ENCODE assay signal across 11 mouse cellular contexts in the genomic region with DNA sequence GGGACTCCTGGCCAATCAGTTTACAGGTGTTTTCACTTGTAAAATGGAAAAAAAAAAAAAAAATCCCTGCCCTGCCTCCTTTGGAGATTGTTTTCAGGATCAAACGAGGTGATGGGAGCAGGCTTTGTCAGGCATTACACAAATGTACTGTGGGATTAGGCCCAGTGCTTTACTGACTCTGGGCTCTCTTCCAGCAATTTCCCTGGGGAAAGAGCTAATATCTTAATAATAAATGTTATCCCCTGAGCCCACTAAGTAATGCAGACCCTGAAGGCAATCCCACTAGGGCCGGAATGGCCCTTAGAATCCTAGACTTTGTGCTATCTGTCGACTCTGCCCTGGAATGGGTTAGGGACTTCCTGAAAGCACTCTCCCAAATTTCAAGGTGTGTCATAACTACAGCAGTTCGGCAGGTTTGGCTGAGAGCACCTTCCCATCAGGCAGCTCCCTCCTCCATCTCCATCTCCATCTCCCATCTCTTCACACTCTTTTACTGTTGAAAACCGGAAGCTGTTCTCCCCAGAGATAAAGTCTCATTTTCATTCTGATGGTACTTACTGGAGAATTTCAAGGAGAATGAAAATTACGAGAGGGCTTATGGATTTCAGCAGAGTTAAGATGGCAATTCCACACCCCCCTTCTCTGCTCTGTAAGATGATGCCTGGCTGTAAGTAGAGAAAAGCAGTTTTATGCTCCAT. TPM values are rescaled to one million over a fixed set of nuclear protein-coding genes. Genes with fewer than 3 reads are reported as not detected.
DNase-seq lines count a peak whose midpoint lies in the region; ATAC-seq lines count a peak whose summit lies in the region.
"Had no signal": no experiment of that assay in that cellular context is flagged by ENCODE, and none has a peak within 500 bp of the region (broad histone marks: within the 10 kb centered on the region; RNA-seq: fewer than 3 reads in every experiment).

No protein-coding gene starts in this region.

- H3K27me3 ChIP-seq in embryonic facial prominence, embryonic 13.5 days = peaks cover 17% of the 10 kb centered on the region
- no peaks in the 10 kb centered on the region for H3K27me3 ChIP-seq in hindbrain, embryonic 14.5 days (ENCODE audit: control insufficient read depth, insufficient read depth, low read length)
- no peaks in the 10 kb centered on the region for H3K27me3 ChIP-seq in midbrain, embryonic 16.5 days (ENCODE audit: control insufficient read depth, insufficient read depth, low read depth, low read length)
- H3K27me3 ChIP-seq: heart, embryonic 15.5 days had no signal

- ATAC-seq in embryonic facial prominence, embryonic 13.5 days (ENCODE audit: insufficient number of reproducible peaks, insufficient read depth, low FRiP score, low TSS enrichment, low read depth) = no peak
- no peak for ATAC-seq in hindbrain, embryonic 14.5 days (ENCODE audit: low FRiP score)
- ATAC-seq in midbrain, embryonic 16.5 days = no peak
- no peak for ATAC-seq in inflammation-experienced regulatory T-cells, adult 6 months

- 0 out of 2 replicates have a peak overlapping the region, but pooled peaks have one; percentile 4 for H3K9ac ChIP-seq in embryonic facial prominence, embryonic 13.5 days
- H3K9ac ChIP-seq in hindbrain, embryonic 14.5 days = peak overlapping the region; percentile 22
- H3K9ac ChIP-seq in midbrain, embryonic 16.5 days (ENCODE audit: low read depth, low read length) = peak overlapping the region; percentile 1; the same call in 1 of the 2 replicates
- H3K9ac ChIP-seq: heart, embryonic 15.5 days had no signal

- no peaks in the 10 kb centered on the region for H3K36me3 ChIP-seq in embryonic facial prominence, embryonic 13.5 days
- H3K36me3 ChIP-seq in hindbrain, embryonic 14.5 days (replicated peaks; ENCODE audit: control insufficient read depth, insufficient read depth) = no peaks in the 10 kb centered on the region
- no peaks in the 10 kb centered on the region for H3K36me3 ChIP-seq in midbrain, embryonic 16.5 days (ENCODE audit: control insufficient read depth, insufficient read depth, low read length)
- H3K36me3 ChIP-seq: heart, embryonic 15.5 days had no signal

- peak overlapping the region; percentile 56 for H3K27ac ChIP-seq in embryonic facial prominence, embryonic 13.5 days
- peak overlapping the region; percentile 93 for H3K27ac ChIP-seq in hindbrain, embryonic 14.5 days
- peak overlapping the region; percentile 71 for H3K27ac ChIP-seq in midbrain, embryonic 16.5 days (ENCODE audit: low read length)
- H3K27ac ChIP-seq: heart, embryonic 15.5 days had no signal

- WGBS in embryonic facial prominence, embryonic 13.5 days = 22% methylated on average over 6 of the region's 6 CpGs
- WGBS in hindbrain, embryonic 14.5 days = 11% methylated on average over 6 of the region's 6 CpGs
- WGBS in midbrain, embryonic 16.5 days = 11% methylated on average over 6 of the region's 6 CpGs

- peak; percentile 22 to 26 for DNase-seq in cerebellum, postnatal 10 days
- DNase-seq in cerebellum, adult 8-10 months = no peak
- peak; percentile 46 for DNase-seq in hindbrain, embryonic 14.5 days (ENCODE audit: low spot score)
- no peak for DNase-seq in cerebellum, adult 9-10 months
- no peak for DNase-seq in urinary bladder, postnatal 10 days (ENCODE audit: low spot score)
- DNase-seq: adrenal gland, postnatal 10 days; cerebellum, adult 9-11 months had no signal

- peak overlapping the region; percentile 11; the same call in 1 of the 2 replicates for H3K4me2 ChIP-seq in embryonic facial prominence, embryonic 13.5 days
- H3K4me2 ChIP-seq in hindbrain, embryonic 14.5 days (replicated peaks) = peak overlapping the region; percentile 42
- peak overlapping the region; percentile 10; the same call in 1 of the 2 replicates for H3K4me2 ChIP-seq in midbrain, embryonic 16.5 days (ENCODE audit: low read length)
- H3K4me2 ChIP-seq: heart, embryonic 15.5 days had no signal

- H3K4me1 ChIP-seq in embryonic facial prominence, embryonic 13.5 days = peaks cover 26% of the 10 kb centered on the region
- peaks cover 35% of the 10 kb centered on the region for H3K4me1 ChIP-seq in hindbrain, embryonic 14.5 days (replicated peaks; ENCODE audit: control insufficient read depth, insufficient read depth, low read length)
- H3K4me1 ChIP-seq in midbrain, embryonic 16.5 days (ENCODE audit: control insufficient read depth, insufficient read depth, low read length) = peaks cover 29% of the 10 kb centered on the region

- no peak overlapping the region for H3K4me3 ChIP-seq in embryonic facial prominence, embryonic 13.5 days
- no peak overlapping the region for H3K4me3 ChIP-seq in hindbrain, embryonic 14.5 days (replicated peaks; ENCODE audit: low read length)
- no peak overlapping the region for H3K4me3 ChIP-seq in midbrain, embryonic 16.5 days (ENCODE audit: low read depth, low read length)
- H3K4me3 ChIP-seq: heart, embryonic 15.5 days had no signal

- no peaks in the 10 kb centered on the region for H3K9me3 ChIP-seq in embryonic facial prominence, embryonic 13.5 days
- no peaks in the 10 kb centered on the region for H3K9me3 ChIP-seq in hindbrain, embryonic 14.5 days (ENCODE audit: control insufficient read depth, low read length)
- H3K9me3 ChIP-seq in midbrain, embryonic 16.5 days (replicated peaks; ENCODE audit: control insufficient read depth, low read length, poor library complexity, severe bottlenecking) = no peaks in the 10 kb centered on the region
- H3K9me3 ChIP-seq: heart, embryonic 15.5 days had no signal

RNA-seq across cellular contexts. Expression of gene Frat2, which starts 2.2 kb away (rescaled TPM):
- 4.9 and 5.3 TPM in 2 replicates for polyA plus RNA-seq in embryonic facial prominence, embryonic 13.5 days (2015; fragmentation: Nextera tagmentation; extraction: Ambion mirVana)
- polyA plus RNA-seq in hindbrain, embryonic 14.5 days (2014; fragmentation: Nextera tagmentation; extraction: Ambion mirVana) = 5.4 and 5.5 TPM in 2 replicates
- 5.0 and 5.6 TPM in 2 replicates for polyA plus RNA-seq in midbrain, embryonic 16.5 days (2015; fragmentation: Nextera tagmentation; extraction: Ambion mirVana)
- 1 to 10 TPM in 2 of 3 experiments, under 1 TPM in 1; 0.33 to 1.5 (median 1.3) TPM for polyA plus RNA-seq in inflammation-experienced regulatory T-cells, adult 6 months (2017; shearing (Covaris generic))

RNA-seq across cellular contexts. Expression of gene Frat1, which starts 20.4 kb away (rescaled TPM):
- polyA plus RNA-seq in embryonic facial prominence, embryonic 13.5 days (2015; fragmentation: Nextera tagmentation; extraction: Ambion mirVana) = 6.9 and 7.4 TPM in 2 replicates
- 19.1 and 23.4 TPM in 2 replicates for polyA plus RNA-seq in hindbrain, embryonic 14.5 days (2014; fragmentation: Nextera tagmentation; extraction: Ambion mirVana)
- 27.3 and 28.2 TPM in 2 replicates for polyA plus RNA-seq in midbrain, embryonic 16.5 days (2015; fragmentation: Nextera tagmentation; extraction: Ambion mirVana)
- polyA plus RNA-seq in inflammation-experienced regulatory T-cells, adult 6 months (2017; shearing (Covaris generic)) = 10 to 100 TPM in 2 of 3 experiments, 1 to 10 TPM in 1; 7.8 to 24.9 (median 21.2) TPM

RNA-seq across cellular contexts. Expression of gene Rrp12, which starts 45.8 kb away (rescaled TPM):
- polyA plus RNA-seq in embryonic facial prominence, embryonic 13.5 days (2015; fragmentation: Nextera tagmentation; extraction: Ambion mirVana) = 15.2 and 16.8 TPM in 2 replicates
- polyA plus RNA-seq in hindbrain, embryonic 14.5 days (2014; fragmentation: Nextera tagmentation; extraction: Ambion mirVana) = 13.2 and 16.2 TPM in 2 replicates
- polyA plus RNA-seq in midbrain, embryonic 16.5 days (2015; fragmentation: Nextera tagmentation; extraction: Ambion mirVana) = 19.2 TPM in 2 replicates
- polyA plus RNA-seq in inflammation-experienced regulatory T-cells, adult 6 months (2017; shearing (Covaris generic)) = 1 to 10 TPM; 5.9 to 8.6 (median 7.5) TPM

RNA-seq across cellular contexts. Expression of gene Arhgap19, which starts 48.3 kb away (rescaled TPM):
- 22.2 and 23.2 TPM in 2 replicates for polyA plus RNA-seq in embryonic facial prominence, embryonic 13.5 days (2015; fragmentation: Nextera tagmentation; extraction: Ambion mirVana)
- 6.7 and 6.8 TPM in 2 replicates for polyA plus RNA-seq in hindbrain, embryonic 14.5 days (2014; fragmentation: Nextera tagmentation; extraction: Ambion mirVana)
- 4.3 TPM in 2 replicates for polyA plus RNA-seq in midbrain, embryonic 16.5 days (2015; fragmentation: Nextera tagmentation; extraction: Ambion mirVana)
- polyA plus RNA-seq in inflammation-experienced regulatory T-cells, adult 6 months (2017; shearing (Covaris generic)) = 10 to 100 TPM in 1 of 3 experiments, 1 to 10 TPM in 2; 2.7 to 21.2 (median 2.7) TPM

Comparison
In these comparisons a context has a peak if more than half of its experiments do, and no peak if none do; other contexts are left out.
1. DNase-seq: peak in cerebellum, postnatal 10 days (2 of 2) and hindbrain, embryonic 14.5 days (single experiment); none in cerebellum, adult 8-10 months (single experiment), cerebellum, adult 9-10 months (single experiment) and urinary bladder, postnatal 10 days (single experiment).
2. Peak in every context shown above with its lines, with median percentiles within 50 percentile points of each other: H3K27ac ChIP-seq, H3K4me2 ChIP-seq and H3K9ac ChIP-seq.